Mouse (Mus musculus) brain, adult 2 months (tissue): ENCODE data around the gene Msn.

Source experiments
- DNase-seq: peaks from one replicate; pipeline ENCODE4 v3.0.0; 2011; ENCODE audit warnings: low read depth, low spot score

The Msn gene

DNA sequence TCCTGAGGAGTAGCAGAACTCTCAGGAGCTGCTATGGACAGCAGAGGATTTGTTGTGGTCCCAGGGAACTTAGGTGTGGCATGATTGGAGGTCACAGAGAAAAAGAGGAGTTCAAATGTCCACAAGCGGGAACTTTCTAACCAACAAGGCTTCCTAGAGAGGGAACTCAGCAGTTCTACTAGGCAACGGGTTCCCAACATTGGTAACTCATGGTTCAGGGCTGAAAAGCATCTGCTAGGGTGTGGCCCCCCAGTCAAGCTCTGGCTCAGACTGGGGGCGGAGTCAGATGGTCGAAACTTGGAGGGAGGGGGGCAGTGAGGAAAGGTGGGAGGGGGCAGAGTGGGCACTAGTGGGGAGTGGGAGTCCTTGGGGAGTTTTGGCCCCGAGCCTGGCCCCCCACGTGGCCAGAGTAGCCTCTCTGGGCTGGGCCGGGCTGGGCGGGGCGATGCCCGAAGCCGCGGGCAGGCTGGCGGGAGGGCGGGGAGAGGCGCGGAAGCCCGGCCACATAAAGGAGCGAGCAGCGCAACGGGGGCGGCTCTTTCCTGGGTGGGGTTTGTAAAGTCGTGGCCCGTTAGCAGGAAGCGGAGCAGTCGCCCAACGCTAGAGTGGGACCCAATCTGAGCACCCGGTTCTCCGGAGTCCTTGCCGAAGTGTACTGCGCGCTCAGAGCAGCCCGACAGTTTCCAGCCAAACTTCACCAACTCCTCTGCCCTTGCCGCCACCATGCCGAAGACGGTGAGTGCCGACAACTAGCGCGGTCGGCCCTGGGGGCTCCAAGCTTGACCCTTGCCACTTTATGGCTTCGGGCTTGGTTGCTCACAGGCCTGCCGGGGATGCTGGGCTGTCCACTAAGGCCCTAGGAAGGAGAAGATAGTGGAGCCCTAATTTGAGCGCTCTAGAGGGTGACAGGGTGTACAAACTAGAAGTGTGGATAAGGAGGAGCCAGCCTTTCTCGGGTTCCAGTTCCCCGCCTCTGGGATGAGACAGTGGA is at the start of gene Msn:
Msn (plus strand) TSS at position 534 of the 991 bp plus-strand sequence.
- peak; percentile 24 for DNase-seq

DNA sequence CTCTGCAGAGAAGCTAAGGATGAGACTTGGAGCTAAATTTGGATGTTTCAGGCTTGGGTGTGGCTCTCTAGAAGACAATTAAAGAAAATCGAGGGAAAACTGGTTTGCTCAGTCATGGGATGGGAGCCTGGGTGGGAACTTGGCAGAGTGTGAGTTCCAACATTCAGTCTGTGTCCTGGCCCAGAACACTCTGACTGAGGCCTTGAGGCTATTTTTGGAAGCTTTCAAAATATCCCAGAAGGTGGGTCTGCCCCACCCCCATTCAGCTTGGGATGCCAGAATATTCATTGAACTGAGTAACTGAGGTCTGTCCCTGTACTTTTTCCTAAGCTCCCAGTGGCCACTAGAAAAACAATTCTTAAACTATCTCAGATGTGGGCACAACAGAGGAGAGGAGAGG is 43.0 kb upstream of the Msn start:
- peak; percentile 2 for DNase-seq

DNA sequence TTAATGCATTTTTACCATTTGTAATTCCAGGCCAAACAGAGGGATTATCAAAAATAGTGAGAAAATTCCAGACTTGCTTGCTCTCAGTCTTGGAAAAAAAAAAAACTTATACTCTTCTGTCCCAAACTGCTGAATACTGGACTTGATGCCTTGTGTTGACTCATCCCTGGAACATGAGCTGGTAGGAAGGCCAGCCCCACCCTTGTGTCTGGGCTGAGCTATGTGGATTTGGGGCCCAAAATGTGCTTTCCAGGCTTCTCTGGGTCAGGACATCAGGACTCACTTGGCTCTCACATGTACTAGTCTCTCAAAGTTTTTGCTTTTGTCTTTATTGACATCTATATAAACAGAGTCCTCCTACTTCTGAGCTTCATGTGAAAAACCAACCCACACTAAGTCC is 18.1 kb upstream of the Msn start:
- no peak for DNase-seq

DNA sequence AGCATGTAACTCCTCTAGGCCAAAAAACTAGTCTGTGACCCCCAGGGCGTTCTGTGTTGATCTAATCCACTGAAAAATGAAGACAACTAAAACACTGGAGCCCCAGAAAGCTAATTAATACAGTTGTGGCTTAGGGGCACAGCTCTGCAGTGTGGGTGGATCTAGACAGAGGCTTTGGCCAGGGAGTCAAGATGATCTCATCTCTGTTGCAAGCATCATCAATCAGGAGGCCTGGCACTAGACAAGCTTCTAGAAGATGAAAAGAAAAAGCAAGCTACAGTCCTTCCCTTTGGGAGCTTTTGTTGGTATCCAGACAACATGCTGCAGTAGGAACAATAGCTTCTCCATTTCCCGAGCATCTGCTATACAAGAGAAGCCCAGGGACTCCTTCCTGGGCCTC is 9.6 kb upstream of the Msn start:
- peak; percentile 16 for DNase-seq

DNA sequence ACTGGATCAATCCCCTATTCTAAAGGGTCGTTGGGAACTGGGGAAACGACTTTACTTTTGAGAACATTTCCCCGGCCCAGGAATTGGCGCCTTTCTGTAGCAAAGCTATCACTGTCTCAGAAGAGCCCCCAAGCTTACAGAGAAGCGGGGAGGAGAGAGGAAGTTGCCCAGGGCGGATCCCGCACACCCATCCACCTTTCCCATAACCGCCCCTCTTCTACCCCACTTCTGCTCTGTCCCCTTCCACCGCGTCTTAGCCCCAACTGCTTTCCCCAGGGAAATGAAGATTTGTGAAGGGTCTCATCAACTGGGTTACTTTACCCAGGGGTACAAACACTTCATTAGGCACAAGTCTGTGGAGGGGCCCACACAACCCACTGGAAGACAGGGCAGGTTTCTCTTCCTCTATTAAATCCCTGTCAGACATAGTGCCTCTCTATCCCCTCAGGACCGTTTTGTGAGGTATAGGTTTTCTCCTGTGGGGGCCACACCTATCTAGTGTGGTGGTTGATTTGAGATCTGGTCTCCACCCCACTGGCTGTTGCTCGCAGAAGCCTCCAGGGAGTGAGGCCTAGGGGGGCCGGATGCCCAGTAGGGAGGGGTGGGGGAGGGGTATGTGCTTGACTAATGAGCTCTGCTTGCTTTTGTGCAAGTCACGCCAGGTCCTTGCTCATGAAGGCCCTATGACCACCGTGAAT is 820 bp downstream of the Msn start:
- no peak for DNase-seq

DNA sequence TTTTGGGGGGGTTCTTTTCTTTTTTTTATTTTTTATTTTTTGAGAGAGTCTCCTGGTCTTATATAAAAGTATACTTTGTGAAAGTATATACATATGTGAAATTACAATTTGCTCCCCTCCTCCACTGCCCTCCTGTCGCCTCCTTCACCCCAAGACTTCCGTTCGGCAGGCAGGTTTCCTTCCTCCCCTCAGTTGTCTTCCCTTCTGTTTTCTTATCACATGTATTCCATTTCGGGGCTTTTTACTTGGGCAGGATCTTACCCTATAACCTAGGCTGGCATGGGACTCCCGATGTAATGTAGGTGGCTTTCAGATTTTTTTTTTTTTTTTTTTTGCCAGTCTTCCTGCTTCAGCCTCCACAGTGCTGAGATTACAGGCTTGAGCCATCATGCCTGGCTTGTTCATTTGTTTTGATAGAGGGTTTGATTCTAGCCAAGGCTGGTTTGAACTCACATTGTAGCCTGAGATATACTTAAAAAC is 1.7 kb downstream of the Msn start:
- no peak for DNase-seq

DNA sequence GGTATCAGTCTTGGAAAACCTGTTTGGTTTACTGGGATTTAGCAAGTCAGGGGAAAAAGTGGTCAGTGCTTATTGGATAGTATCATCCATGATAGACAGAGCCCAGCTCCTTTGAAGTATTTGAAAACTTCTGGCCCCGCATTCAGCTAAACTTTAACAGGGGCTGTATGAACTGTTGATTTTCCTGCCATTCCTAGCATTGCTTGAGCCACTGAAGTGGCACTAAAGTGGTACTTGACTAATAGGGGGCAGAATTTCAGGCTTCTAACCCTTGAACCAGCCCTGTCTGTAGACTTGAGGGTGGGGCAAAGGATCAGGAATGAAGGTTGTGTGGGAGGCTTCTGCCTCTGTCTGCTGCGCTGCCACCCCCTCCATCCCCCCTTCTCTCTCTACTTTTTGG is 3.2 kb downstream of the Msn start:
- DNase-seq: no peak

DNA sequence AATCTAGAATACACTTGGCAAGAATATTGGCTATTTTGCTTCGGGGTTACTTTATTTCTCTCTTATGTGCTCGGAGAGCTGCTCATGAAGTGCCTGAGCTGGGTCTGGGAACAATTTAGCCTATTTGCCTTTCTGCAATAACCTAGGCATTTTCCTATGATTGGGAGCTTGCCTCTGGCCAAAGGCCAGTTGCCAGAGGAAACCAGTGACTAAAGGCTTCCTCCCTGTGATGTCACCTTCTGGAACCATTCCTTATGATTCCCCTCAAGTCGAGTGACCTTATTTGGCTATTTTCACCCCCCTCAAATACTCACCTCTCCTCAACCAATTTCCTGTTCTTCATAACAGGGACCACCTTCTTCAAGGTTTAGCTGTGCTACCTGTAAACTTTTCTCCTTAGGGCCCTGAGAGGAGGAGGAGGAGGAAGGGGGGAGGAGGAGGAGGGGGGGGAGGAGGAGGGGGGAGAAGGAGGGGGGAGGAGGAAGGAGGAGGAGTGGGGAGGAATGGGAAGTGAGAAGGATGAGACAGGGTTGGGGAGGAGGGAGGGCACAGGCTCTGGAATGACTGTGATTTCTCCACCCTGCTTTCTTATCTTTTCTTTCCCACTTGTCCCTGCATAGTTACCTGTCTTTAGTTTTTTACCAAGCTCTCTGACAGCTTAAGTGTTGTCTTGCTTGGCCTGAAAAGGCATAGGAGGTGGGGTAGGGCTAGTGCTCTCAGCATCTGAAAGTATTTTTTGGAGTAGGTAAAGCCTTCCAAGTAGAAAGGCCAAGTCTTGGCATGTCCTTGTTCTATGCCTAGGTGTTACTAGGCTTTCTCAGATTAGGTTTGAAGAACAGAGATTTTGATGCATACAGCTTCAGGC is 11.8 kb downstream of the Msn start:
- DNase-seq: peak; percentile 39

DNA sequence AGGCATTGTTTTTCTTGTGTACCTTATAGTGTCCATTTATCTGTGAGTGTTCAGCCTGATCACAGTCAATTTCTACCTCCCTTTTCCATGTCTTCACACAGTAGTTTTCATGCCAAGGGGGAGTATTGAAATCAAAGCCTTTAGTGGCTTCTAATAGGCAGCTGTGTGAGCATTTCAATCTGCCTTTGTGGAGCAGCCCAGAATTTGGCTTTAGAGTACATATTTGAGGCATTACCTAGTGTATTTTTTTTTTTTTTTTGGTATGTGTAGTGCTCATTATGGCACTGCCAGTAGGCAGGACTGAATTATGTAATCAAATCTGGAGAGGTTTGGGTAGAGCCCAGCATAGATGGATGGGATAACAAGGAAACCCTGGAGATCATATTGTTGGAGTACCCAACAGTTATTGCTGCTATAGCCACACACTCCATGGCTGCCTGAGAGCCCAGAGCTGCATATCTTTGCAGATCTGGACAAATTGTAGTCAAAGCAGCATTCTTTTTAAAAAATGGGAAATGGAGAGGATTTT is 17.3 kb downstream of the Msn start:
- DNase-seq: no peak

DNA sequence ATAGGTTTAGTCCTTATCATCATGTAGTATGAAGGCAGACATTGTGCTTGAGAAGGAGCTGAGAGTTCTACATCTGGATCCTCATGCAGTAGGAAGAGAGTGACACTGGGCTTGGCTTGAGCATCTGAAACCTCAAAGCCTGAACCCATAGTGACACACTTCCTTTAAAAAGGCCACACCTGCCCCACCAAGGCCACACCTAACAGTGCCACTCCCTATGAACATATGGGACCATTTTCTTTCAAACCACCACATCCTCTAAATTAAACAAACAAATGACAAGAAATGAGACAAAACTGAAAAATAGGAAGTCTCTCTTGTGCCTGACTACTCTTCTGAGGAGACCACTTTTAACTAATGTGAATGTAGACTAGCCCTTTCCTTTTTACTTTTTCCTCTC is 19.7 kb downstream of the Msn start:
- DNase-seq: no peak

DNA sequence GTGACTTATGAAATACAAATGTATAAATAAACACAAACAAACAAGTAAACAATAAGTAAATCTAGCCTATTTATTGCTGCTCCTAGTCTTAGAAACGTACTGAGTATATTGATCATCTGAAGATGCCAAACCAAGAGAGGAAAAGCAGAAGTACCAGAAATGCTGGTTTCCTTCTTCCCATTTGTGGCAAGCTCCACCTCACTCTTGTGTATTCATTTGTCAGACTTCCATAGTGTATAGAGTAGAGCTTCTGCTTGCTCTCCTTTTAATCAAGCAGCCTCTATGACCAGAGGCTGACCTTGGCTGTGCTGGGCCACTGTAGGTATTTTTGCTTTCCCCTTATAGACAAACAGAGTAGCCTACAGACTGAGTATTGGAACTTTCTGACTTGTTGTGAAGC is 21.5 kb downstream of the Msn start:
- DNase-seq: no peak

DNA sequence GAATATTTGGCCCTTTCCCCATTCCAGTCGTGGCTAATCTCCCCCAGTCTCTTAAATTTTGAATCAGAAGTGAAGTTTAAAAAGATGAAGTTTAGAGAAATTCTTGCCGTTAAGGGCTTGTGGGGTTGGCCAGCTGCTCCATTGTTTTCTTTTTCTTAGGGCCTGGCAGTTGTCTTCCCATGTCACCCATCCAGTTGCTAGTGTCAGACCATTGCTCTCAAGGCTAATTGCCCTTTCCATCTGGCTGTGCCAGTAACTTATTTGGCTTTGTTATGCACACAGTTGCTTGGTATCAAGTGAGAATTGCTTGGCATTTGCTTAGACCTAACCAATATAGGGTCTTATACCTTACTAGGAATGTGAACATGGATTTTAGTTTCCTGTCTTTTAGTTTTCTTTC is 24.2 kb downstream of the Msn start:
- DNase-seq: no peak

DNA sequence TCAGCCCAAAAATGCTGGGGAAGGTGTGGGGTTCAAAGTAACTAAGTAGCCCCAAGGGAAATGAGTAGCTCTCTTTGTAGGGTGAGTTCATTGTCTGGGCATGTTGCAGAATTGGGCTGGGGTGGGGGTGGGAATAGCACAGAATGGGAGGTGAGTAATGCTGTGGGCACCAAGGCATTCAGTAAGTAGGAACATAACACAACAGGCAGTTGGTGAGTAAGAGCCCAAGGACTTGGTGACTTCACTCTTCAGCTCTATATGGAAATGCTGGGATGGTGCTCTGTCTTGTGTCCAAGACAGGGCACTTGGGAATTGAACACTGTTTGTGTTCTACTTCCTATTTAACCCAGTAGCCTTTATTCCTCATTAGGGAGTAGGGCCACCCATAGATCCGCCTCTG is 26.1 kb downstream of the Msn start:
- no peak for DNase-seq

DNA sequence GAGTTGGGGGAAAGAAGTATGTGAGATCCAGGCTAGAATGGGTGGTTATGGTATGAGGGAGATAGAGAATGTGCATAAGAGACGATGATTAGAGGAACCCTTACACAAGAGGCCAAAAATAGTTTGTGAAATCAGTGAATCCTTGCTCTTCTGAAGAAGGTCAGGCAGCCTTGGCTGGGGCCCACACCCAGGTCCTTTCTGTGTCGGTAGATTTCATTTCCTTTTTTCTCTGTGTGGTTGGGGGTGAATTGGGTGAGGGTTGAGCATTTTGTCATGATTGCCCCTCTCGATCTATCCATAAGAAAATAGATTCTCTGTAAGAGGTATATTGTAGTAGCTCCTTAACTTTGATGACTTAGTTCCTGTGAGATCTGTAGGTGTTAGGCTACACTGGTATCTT is 31.0 kb downstream of the Msn start:
- no peak for DNase-seq

DNA sequence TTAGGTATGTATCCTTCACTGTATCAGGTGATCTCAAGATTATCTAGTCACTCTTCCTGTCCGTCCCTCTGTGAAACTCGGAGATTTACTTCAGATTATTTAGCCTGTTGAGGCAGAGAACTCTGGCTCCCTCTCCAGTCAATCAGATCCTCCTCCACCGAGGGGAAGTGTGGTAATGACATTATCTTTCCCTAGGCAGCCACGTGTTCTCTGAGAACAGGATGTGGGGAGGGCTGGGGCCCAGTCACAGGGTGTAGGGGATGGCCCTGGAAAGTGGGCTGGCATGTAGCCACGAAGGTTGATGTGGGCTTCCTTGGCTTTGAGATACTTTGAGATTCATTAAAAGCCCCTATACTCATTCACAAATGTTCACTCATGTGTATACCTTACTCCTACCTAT is 34.3 kb downstream of the Msn start:
- DNase-seq: peak; percentile 14

DNA sequence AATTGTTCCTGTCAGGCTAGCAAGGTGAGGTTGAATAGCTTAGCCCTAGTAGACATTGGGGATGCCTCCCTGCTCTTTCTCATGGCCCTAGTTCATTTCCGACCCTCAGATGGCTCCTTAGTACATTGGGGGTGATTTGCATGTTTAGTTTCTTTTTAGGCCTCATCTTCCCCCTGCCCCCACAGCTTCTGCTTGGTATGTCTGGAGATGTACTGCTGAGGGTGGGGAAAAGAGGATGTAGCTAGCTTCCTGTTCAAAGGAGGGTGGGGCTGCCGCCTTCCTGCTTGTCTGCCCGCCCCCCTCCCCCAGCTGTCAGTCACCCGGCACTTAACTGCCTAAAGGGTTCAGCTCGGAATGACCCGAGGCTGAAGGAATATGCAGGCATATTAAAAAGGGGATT is 34.8 kb downstream of the Msn start:
- DNase-seq: peak; percentile 11

DNA sequence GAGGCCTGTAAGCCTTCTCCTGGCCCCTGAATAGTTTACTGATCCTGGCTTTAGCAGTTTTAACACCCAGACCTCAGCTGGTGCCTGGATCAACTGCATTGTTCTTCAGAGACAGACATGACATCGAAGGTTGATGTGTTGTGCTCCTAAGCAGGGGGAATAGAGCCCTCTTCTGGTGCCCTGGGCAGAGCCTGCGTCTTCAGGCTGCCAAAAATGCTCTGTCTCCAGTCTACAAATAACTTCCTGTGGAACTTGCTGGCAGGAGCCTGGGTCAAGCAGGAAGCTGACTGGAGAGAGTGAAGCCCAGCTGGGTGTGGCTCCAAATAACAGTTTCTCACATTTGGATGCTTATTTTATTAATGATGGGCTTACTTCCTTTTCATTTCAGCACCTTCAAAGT is 37.4 kb downstream of the Msn start:
- DNase-seq: peak; percentile 50

DNA sequence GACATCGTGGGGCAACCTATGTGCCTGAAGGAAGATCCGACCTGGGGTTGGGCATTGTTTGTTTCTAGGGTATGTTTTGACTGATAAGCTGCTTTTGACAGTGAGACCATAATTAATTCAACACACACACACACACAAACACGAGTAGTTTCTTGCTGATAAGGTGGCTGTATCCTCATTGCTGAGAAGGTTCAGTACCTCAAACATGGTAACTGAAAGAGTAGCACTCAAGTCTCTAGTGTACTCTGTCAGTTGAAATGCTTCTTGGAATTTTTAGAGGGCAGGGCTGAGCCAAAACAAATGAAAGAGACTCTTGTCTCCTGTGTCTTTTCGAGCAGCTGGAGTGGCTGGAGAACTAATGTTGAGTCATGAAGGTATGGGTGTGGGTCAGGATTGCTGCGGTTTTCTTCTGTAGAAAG is 38.4 kb downstream of the Msn start:
- no peak for DNase-seq

DNA sequence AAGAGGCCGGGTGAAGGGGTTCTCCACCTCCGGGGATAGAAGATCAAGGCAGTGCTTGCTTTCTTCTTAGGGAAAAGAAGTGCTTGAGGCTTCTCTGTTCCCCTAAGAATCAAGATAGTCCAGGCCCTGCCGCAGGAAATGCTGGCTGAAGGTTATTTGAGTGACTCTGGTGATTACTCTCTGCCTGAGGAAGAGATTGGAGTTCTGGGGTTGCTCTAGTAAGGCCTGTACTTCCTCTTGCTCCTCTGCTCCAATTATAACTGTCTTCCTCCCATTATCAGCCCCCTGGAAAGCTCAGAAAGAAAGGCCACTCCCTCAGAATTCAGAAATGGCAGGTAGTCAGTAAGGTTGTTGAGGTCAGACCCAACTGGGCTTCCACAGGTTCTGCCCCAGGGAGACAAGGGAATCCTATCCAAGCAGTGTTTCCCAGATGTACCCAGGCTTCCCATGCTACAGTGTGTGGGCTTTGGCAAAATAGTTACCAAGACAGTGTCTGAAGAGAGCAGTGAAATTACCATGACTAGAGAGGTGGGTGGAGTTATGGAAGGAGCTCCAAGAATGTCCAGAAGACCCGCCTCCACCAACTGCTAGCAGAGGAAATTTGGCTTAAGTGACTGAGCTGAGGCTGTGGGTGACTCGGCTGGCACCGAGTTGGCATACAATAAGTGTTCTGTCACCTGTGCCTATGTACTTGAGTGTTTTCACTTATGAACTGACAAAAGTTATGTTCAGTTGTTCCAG is 39.2 kb downstream of the Msn start:
- DNase-seq: peak; percentile 51

DNA sequence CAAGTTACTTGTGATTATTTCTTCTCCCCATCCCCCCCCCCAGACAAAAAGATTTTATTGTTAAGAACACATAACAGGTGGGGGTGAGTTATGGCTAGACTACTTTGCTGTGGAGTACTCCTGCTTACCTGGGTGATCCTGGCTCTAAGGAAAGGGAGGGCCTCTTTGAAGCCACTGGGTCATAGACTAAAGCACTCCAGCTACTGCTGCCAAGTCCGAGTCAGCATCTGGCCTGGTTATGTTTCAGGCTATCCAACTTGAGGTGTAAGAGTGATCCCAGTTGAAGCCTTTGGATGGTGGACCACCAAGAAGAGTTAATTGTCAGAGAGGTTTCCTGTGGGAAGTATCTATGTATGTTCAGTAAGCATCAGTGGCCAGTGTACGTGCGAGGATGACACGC is 39.7 kb downstream of the Msn start:
- no peak for DNase-seq

DNA sequence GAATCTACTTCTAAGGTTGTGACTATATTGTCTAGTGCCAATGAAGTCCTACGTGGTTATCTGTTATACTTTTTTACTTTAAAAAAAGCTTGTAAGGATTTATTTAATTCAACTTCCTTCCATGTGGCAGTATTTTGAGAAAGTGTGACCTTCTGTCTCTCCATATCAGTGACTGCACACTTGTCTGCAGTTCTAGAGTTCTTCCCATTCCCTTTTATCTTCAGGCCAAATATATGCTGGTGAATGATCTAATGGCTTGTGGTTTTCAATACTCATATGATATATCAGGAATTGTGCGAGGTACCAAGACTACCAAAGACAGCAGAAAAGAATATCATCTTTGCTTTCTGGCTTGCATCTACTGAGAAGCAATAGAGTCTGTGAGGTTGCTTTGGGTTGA is 43.4 kb downstream of the Msn start:
- DNase-seq: no peak
